Mouse (Mus musculus) cerebellum, adult 11-12 months (tissue): ENCODE data around the gene Arhgap42.

Source experiments
- DNase-seq: peaks from one replicate; pipeline ENCODE4 v3.0.0; 2022

Gene Arhgap42

DNA sequence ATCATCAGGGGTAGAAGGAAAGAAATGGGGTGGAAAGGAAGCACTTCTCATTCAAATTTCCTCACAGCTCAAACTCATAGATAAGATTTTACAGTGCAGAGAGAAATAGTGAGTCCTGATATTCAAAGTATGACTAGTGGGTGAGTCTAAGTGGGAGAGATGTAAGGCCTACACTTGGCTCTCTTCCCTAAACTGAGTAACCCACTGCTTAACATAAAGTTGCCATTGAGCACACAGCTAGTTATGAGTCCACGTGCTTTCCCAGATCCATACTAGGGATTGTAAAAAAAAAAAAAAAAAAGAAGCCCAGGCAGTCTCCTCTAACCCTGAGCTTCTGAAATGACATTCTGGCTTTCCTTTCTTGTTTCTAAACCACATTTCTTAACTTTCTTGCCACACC, 96.8 kb downstream of the Arhgap42 start:
- no peak for DNase-seq

DNA sequence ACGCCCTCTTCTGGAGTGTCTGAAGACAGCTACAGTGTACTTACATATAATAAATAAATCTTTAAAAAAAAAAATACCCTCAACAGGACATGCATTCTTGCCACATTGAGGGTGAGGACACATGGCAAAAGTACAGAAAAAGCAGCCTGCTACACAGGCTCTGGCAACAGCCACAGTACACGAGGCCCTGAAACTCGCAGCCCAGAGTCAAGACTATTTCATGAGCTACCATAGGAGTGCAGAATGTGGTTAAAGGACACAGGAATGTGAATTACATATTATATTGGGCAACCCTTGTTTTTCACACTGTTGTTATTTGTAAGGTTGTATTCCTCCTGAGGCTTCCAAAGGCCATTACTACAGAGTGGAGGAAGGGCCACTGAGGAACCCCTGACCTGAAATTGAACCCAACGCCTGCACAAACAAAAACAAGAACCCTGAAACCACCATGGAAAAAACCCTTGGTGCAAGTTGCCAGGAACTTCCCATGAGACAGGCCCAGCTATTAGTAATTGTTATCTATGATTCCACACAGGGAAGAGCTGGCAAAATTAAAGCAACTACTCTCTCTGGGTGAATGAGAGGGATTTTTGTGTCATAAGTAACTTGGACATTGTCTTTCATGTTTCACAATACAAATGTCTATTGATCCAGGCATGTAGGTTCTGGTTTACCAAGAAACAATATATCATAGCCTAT, 109.8 kb downstream of the Arhgap42 start:
- DNase-seq = no peak

DNA sequence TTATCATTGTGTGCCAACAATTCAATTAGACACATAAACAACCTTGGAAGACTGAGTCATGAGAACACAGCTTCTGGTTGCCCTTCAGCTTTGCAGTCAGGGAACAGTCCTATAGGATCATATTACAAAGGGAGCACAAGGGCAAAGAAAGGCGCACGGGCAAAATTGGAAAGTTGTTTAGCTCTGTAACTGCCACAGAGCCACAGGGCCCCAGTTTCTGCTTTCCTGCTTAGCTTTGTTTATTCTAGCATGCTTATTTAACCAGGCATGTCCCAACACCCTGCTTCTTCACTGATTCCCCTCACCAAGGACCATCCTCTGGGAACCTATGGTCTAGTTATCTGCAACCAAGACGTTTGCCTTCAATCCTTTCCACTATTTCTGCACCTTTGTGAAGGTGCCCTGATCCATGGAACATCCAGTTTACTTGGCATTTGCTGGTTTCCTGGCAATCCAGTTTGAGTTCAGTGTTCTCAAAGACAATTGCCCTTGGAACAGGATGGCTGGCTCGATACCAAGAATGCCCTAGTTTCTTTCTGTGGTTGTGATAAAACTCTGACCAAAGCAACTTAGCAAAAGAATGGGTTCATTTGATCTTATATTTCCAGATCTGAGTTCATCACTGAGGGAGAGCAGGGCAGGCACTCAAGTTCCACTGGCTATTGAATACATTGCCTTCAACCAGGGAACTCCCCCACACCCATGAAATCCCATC, 111.7 kb downstream of the Arhgap42 start:
- DNase-seq = no peak

DNA sequence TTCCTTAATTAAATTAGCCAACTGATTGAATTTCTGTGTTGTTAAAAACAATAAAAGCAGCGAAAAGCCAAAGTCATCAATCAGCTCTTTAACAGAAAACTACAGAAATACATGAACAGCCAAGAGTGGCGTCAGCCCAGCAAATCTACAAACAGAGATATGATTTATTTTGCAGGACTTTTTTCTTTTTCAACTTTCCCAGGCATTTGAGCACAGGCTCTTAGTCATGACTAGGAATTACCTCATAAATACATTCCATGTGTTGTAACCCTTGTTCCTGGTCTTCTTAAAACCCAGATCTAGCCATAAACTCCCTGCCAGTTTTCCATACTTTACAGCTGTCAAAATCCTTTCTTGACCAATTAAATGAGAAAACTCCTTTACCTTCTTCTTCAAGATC, 114.7 kb downstream of the Arhgap42 start:
- no peak for DNase-seq

DNA sequence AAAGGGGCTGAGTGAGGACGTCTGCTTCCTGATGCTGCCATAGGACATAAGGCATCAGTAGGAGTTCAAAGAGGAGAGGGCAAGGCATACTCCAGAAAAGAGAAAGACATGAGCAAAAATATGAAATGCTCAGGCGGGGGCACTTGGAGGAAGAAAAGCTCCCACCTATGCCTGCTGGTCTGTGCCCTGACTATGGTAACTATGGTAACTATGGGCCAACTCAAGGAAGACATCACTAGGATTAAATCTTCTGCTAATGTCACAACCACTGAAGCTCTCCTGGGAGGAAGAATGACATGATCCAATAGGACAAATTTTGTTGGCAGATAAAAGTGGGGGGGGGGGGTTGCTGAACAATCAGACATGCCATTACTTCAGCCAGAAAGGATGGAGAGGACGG, 124.6 kb downstream of the Arhgap42 start:
- DNase-seq = no peak

DNA sequence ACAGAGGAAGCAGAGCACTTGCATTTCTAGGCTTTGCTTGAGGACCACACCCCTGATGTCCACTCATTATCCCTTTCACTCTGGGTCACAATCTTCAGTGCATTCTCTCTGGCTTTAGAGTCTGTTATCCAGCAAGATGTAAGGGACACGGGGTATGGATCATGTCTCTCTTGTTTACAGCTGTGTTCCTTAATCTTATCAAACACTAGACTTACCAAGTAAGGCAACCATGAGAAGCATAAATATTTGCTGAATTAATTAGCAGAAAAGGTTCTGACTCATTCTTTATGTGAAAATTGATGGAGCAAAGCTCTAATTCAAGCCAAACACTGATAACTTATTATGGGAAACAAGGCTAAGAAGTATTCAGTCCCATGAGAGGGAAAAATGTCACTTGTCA, 125.1 kb downstream of the Arhgap42 start:
- DNase-seq = no peak

DNA sequence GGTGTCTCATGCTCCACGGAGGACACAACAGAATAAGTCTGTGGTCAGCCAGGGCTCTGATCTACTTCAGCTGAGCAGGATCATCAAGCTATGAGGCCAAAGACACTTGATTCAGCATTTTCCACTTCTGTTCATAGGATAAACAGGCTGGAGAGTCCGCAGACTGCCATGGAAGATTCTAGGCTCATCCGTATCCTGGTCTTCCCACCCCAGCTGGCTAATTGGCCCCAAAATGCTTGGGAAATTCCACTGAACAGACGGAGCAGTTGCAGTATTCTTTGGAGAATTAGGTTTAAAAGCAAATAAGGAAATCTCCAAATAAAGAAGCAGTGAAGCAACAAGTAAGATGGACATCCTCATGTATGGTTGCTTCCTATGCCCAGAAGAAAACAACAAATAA, 126.0 kb downstream of the Arhgap42 start:
- DNase-seq = no peak

DNA sequence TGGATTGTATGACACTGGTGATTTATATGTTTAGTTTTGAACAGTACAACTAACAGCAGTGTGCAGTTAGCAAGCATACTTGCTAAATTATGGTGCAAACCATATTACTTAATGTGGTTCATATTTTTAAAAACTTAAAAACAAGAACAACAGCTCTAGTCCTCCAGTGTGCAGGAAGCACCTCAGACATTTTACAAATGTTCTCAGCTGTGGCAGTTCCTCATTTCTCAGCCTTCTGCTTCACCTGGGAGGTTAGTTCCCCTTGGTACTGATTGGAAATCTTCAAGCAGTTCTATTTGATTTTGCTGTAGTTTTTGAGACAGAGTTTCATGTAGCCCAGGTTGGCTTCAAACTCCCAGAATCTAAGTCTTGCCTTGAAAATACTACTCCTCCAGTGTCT, 131.2 kb downstream of the Arhgap42 start:
- DNase-seq = no peak

DNA sequence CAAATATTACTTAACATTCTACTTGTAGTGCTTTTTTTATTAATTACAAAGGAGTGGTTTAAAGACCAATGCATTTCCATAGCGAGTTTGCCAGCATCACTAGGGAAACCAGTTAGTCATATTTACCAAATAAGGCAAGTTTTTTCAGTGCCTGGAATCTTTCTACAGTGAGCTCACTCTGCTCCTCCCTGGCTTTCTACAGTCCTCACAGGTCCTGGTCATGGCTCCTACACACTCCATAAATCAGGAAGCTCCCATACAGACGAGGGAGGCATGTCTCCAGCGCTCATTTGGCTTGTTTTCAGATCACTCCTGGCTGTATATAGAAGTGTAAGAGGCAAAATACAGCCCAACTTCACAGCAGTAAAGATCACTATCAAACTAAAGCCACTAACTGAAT, 134.1 kb downstream of the Arhgap42 start:
- no peak for DNase-seq

DNA sequence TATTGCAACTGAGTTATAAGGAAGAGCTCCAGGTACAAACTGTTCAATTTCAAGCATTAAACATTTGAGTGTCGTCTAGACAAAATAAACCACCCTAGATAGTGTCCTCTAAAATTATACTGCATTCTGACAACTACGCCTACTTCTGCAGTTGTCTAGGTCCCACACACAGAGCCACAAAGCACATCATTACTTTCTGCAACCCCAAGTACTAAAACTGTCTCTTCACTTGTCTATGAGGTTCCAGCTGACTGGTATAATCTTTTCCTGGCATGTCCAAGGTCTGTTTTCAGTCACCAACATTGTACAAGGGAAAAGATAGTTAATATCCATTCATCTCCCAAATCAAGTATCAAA, 136.8 kb downstream of the Arhgap42 start:
- no peak for DNase-seq

DNA sequence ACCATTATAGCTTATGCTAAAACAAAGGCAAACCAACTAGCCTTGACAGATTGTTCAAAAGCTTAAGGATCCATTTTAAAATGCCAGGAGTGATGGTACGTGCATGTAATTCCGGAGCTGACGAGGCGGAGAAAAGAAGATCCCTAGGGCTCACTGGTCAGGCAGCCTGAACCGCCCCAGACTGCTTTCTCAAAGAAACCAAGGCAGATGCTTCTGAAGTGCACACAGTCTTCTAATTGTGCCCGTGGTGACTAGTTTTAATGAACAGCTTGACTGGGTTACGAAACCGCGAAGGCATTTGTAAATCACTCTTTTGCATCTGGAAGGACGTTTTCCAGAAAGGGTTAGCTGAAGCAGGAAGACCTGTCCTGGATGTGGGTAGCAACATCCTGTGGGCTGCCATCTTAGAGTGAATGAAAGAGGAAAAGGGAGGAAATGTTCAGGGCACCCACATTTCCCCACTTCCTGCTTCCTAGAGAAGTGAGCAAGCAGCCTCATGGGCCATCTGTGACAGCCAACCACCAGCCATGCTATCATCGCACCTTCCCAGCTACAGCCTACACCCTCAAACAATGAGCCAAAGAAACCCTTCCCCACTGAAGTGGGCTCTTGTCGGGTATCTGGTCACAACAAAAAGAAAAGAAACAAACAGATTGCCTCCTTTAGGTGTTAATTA, 137.3 kb downstream of the Arhgap42 start:
- no peak for DNase-seq

DNA sequence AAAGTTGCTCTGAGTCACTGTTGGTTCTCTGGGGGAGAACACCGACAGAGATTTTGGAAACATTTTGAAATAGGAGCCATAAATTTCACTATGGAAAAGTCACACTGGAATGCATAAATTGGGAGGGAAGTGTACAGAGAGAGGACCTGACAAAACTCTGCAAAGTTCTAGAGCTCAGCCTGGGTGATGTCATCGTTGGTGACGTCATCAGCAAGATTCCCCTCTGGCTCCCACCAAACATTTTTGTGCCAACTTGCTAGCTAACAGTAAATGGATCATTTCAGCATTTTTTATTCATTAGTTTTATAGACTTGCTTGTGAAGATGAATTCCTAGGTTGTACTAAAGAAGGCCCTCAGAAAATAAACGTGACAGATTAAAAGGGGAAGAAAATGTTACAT, 137.8 kb downstream of the Arhgap42 start:
- no peak for DNase-seq

DNA sequence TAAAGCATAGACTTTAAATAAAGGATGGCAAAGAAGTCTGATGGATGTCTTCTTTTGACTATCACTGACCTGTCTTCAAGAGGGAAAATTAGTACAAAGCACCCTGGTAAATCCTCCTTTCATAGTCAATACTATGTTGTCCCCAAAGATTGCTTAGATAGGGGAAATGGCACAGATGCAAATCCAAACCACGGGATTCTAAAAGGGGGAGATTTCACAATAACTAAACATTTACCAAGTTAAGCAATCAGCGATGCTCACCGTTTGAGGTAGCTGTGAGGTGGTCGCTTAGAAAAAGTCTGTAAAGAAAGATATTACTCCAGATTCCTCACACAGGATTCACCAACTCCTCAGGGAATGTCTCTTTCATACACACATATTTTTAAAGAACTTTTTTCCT, 141.1 kb downstream of the Arhgap42 start:
- DNase-seq = no peak

DNA sequence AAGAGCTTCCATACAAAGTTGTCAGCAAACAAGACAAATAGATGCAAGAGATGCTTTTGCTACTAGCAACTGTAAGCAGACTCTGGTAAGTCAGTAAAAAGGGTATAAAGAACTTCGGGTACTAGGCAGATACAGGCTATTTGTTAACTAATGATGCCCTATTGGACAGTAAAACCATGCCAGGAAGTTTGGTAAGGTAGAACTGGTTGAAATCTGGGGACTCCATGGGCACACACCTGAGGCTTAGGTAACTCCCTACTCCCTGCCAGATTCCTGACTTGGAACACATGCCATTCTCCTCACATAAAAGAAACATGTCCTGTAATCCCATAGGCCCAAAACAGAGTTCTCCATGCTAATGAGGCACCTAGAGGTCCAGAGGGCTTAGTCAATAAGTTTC, 142.1 kb downstream of the Arhgap42 start:
- no peak for DNase-seq

DNA sequence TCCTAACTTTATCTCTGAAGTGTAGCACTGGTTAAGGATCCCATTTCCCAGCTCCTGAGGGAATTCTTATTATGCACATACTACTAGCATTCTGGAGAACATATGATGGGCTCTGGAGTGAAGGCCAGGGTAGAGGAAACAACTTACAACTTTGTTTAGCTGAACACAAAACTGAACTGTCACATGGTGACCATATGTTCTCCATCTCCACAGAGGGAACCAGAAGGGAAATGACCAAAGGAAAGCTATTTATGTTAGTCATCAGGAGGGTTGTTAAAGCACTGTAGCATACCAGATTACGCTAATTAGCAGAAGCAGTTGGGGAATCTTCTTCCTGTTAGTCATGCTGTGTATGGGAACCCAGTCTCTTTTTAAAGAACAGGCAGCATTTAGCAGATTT, 145.8 kb downstream of the Arhgap42 start:
- DNase-seq = no peak

DNA sequence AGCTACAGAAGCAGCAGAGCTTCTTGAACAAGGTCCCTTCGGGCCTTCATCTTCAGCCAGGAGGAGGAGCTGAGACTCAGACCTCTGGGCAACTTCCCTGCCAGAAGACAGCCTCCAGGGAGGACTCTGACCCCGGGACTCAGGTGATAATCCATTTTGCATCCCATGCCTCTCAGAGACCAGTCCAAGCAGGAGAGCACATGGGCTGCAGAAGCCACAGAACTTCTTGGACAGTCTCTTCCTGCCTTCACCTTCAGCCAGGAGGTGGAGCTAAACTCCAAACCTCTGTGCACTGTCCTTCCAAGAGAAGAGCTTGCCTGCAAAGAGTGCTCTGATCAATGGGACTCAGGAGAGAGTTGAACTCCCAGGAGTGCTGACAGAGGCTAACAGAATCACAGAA, 155.5 kb downstream of the Arhgap42 start:
- DNase-seq = no peak

DNA sequence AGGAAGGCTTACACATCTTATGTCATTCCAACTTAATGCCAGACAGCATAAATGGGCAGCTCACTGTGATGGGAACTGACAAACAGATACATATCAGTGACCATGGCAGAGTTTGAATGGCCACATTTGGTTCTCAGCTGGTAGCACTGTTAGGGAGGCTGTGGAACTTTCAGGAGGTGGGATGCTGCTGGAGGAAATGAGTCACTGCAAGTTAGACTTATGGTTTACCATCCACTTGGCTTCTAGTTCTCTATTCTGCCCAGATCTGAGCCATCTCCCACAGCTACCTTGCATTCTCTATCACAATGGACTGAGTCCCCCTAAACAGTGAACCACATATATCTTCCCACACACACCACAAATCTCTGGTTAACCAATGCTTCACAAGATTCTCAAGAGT, 186.0 kb downstream of the Arhgap42 start:
- DNase-seq = no peak

DNA sequence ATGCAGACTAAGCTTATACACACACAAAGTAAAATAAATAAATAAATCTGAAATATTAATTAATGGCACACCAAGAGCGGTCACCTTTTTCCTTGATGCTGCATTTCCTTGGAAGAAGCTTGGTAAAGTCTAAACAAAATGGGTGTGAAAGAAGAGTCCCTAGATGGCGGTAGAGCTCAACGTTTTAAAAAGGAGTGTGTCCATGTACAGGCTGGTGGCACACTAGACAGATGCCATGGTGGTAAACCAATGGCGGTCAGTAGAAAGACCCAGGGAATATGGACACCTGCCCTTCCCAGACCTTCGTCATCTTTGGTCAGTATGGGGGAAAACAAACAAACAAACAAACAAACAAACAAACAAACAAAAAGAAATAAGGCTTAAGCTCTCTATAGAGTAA, 187.7 kb downstream of the Arhgap42 start:
- DNase-seq = no peak

DNA sequence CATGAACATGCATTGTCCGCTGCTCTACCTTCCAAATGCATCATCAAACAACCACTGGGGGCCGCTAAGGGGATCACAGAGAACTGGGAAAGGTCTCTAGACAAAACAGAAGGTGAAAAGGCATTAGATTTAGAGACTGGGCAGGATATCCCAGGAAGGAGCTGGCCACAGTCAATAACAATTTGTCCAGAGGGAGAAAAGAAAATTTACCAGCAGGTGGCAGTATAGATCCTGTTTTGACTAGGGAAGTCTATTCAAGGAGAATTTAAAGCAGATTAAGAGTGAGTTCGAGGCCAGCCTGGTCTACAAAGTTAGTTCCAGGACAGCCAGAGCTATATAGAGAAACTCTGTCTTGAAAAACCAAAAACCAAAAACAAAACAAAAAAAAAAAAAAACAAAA, 189.7 kb downstream of the Arhgap42 start:
- no peak for DNase-seq

DNA sequence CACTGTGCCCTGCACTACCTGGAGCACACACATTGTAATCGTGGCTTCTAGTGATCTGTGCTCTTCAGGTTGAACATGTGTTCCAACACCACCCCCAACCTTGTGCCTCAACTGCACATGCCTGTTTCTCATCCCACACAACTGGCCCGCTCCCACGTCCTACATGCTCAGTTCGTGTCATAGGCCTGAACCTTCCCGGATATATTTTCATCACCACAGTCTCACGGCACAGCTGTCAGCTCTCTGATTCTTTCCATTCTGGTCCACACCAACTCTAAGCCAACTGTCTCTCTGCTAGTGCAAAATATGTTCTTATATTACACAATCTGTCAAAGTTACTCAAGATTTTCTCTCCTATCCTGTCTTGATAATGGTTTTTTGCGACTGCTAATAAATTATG, 197.9 kb downstream of the Arhgap42 start:
- no peak for DNase-seq

DNA sequence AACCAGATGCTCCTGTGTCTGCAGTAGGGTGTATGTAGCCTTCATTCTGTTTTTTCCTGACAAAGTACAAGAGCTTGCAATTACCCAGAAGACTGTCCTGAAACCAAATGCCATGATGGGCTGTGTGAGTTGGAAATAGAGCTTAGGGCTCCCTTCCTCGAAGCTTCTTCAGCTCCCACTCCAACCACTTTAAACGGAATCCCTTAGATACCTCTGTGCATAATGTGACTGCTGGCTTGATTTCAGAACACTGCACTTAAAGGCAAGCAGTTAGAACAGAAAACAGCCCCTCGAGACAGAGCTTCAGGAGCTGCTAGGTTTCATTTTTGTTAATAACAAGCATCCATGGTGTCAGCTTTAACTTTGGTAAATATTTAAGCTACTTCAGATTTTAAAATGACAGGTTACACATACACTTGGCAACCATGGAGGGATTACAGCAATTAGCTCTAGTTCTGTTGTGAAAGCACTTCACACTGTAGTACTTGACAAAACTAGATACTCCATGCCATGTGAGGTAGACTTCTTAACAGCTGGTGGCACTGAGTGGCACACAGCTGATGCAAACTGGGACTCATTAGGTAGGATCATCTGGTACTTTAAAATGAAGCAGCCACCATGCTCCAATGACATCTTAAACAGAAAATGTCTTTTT, 201.8 kb downstream of the Arhgap42 start:
- no peak for DNase-seq

DNA sequence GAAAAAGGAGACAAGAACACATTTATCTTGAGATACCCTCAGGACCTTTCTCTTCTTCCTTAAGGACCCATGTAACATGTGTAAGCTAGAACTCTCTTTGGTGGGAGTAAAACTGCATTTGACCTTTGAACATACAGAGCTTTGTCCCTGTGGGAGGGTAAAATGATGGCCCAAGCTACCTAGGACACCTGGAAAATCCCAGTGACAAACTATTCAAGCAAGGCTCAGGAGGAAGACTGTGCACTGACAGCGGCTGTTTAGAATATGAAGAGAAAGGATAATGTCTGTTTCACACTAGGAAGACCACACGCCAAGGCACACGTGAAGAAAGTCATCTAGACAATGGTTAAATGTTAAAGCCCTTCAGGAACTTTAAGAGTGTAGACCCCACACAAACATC, 211.0 kb downstream of the Arhgap42 start:
- no peak for DNase-seq

DNA sequence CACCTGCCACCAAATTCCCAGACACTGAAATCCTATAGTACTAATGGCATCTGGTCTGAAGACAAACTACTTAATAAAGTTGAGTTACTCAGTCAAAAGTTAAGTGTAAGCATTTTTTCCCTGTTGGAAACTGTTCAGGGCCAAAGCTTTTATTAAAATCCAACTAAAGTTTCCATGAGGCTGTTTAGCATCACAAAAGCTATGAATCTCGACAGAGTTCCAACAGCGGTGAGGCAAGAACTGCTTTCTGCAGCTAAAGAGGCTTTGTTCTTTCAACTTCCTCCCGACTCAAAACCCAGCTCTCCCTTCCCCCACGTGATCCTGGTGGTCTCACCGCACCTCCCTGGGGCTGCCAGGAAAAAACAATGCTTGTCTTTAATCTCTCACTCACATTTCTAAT, 211.5 kb downstream of the Arhgap42 start:
- no peak for DNase-seq

DNA sequence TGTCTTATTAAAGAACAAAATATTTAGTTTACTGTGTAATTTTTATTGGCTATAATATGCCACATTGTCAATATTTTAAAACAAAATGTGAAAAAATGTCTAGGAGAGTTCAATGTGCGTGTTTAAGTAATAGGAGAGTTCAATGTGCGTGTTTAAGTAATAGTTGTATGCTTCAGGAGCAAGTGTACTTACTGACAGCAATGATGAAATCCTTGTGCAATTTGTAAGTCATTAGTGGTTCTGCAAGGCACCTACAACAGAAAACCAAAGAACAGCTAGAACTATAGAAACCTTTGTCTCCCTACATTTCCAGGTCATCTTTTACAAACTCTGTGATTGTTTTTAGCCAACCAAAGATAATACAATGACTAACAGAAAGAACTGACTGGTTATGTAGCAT, 223.8 kb downstream of the Arhgap42 start:
- no peak for DNase-seq
